Mouse (Mus musculus) lung, adult 2 months (tissue): Measurements from ENCODE around the gene Mtx1.

Source experiments
- CTCF ChIP-seq: fragments of 200-500 bp; IDR thresholded peaks from 2 replicates; pipeline ENCODE4 v1.5.1; 2011; ENCODE audit warnings: mild to moderate bottlenecking, low read length, control low read depth; ENCODE audit not compliant: insufficient read depth
- POLR2A ChIP-seq: fragments of 200-500 bp; IDR thresholded peaks from 2 replicates; pipeline ENCODE4 v1.6.1; 2011; ENCODE audit warnings: low read depth, mild to moderate bottlenecking, control low read depth, low read length, borderline replicate concordance; ENCODE audit errors: extremely low read depth

DNA sequence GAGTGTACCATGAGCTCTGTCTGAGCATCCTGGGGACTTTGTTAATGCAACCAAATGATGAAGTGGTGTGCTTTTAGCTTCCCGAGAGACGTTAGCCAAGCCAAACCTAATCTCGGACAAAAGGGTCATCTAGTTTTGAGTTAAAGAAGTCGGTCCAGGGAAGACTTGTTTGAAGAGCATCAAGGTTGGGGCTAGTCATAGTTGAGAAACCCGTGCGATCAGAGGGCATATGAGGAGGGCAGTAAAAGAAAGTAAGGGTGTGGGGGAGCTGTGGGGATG, 48.8 kb downstream of the Mtx1 start:
- TF ChIP-seq CTCF: no peak
- no peak for TF ChIP-seq POLR2A
